Mouse (Mus musculus): ENCODE results near the gene Shd. TPM values are rescaled to one million over a fixed set of nuclear protein-coding genes. Genes with fewer than 3 reads are reported as not detected.

Shd gene
- total RNA-seq, 2 experiments from 2014 or later = 0.49 to 0.92 TPM

GRCm38 (mm10) chr17:55958584-55958886 is 11.7 kb upstream of the Shd start:
- no peak for DNase-seq (ENCODE audit: low spot score)
- intact Hi-C loops (cut with DNase I) = loop anchor here (1.0 to 5.0 kb wide), 4 partner anchors 52 to 299 kb away; partner anchors contain the start of gene Fem1a

DNA sequence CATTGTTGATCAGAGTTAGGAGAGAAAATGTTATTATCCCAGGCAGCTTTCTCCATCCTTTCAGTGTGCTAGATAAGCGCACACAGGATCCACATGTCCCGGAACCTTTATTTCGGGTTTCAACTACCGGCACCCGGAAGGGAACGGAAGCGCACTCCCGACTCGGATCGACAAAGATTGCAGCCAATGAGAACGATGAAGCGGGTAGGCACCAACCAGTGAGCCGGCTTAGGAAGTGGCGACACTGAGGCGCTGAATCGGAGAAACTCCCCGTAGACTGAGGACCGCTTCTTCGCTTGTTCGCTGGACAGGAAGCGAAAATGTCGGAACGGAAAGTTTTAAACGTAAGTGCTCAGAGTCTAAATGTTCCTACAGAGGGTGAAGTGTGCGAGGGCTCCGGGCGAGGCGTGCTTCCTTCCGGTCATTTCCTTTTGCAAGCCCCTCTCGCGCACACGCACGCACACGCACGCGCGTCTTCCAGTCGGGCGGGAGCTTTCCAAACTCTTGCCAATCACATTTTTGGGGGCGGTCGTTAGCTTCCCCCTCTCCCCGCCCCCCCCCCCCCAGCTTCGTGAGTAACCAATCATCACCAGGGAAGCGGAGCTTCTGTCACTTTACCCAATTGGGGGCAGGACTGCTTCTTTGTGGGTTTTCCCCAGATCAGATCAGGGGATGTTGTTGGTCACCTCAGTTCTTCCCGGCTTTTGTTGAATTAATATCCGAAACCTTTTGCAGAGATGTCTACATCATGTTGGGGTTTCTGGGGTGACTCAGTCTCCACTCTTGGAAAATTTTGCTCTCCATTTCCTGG is 11.1 kb upstream of the Shd start, which contains the start of gene Yju2:
Yju2 (plus strand) TSS at position 182 of the 811 bp plus-strand sequence.
- DNase-seq (ENCODE audit: low spot score) = peak; percentile 90
- intact Hi-C loops (cut with DNase I) = loop anchor here (1.0 to 5.0 kb wide), 4 partner anchors 51 to 298 kb away; partner anchors contain the start of gene Fem1a

GRCm38 (mm10) chr17:55959946-55960740 is 10.1 kb upstream of the Shd start:
- DNase-seq (ENCODE audit: low spot score) = no peak
- intact Hi-C loops (cut with DNase I) = loop anchor here (5.0 kb wide), 3 partner anchors 78 to 297 kb away; partner anchors contain the start of gene Fem1a

DNA sequence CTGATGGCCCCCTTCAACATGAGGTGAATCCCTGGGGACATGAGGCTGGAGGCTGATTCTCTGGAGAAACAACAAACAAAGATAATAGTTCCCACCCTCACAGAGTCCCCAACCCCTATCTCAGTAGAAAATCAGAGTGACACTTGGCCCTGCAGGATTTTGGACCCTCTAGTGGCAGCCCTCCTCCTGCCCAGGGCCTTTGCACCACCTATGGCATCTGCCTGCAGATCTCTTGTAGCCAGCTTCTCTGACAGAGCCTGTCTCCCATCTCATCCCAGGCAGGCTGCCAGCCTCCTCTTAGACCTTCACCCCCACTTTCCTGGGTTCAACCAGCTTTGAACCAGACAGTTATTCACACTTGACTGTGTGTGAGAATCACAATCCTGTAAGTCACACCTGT is 9.5 kb upstream of the Shd start:
- intact Hi-C loops (cut with DNase I) = no loop called here
- DNase-seq (ENCODE audit: low spot score) = no peak

DNA sequence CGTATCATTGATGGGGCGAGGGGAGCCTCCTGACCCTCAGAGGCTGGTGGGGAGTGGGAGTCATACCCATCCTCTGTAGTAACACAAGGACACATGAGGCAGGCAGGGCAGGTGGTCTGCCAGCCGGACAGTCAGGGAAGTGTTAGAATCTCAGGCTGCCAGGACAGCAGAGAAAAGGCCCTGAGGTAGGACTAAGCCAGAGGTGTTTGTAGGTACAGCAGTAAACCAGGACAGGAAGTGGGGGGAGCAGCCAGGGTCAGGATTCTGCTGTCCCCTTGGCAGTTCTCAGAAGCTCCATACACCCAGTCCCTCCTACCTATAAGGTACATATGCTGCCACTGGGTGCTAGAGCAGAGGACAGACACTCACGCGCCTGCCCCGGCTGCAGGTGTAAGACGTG is 8.6 kb upstream of the Shd start:
- intact Hi-C loops (cut with DNase I) = no loop called here
- DNase-seq (ENCODE audit: low spot score) = no peak

DNA sequence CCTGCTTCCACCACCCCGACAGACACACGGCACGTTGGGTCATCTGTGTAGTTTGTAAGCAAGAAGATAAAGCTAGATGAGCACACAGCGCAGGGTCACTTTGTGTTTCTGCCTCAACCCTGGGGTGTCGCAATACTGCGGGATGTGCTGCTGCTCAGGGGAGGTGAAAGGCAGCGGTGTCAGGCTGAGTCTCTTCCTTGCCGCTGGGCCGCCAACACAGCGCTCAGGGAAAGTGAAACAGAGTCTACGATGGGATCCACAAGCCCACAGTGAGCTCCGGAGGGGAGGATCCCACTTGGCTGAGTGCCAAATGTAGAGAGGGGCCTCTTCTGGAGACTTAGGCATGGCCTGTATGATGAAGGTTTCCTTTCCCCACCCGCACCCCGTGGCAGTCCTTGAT is 7.1 kb upstream of the Shd start:
- intact Hi-C loops (cut with DNase I) = no loop called here
- DNase-seq (ENCODE audit: low spot score) = no peak

- DNase-seq (ENCODE audit: low spot score) = no peak
- intact Hi-C loops (cut with DNase I) = no loop called here
Observed at GRCm38 (mm10) chr17:55964496-55964895, 5.8 kb upstream of the Shd start.

- intact Hi-C loops (cut with DNase I) = no loop called here
- DNase-seq (ENCODE audit: low spot score) = no peak
Observed at GRCm38 (mm10) chr17:55964996-55965395, 5.3 kb upstream of the Shd start.

GRCm38 (mm10) chr17:55967186-55967585 is 3.1 kb upstream of the Shd start:
- DNase-seq (ENCODE audit: low spot score) = no peak
- intact Hi-C loops (cut with DNase I) = no loop called here

DNA sequence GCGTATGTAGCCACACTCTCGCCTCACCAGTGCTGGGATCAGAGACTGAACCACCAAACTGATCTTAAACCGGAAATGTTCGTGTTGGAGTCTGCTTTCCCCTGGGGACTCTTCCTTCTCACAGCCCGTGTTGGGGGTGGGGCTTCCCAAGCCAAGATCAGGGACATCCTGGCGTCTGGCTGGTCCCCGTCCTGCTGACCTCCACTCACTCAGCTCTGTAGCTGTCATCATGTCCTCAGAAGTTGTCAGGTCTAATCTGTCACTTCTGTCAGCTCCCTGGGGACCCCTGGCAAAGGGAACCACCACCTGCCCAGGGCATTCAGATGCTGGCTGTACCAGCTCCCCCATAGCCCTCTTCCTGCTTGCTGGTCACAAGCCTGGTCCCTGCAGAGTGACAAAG is 2.1 kb upstream of the Shd start:
- DNase-seq (ENCODE audit: low spot score) = no peak
- intact Hi-C loops (cut with DNase I) = no loop called here

- intact Hi-C loops (cut with DNase I) = no loop called here
- DNase-seq (ENCODE audit: low spot score) = no peak
Observed at GRCm38 (mm10) chr17:55969560-55969959, 707 bp upstream of the Shd start.

DNA sequence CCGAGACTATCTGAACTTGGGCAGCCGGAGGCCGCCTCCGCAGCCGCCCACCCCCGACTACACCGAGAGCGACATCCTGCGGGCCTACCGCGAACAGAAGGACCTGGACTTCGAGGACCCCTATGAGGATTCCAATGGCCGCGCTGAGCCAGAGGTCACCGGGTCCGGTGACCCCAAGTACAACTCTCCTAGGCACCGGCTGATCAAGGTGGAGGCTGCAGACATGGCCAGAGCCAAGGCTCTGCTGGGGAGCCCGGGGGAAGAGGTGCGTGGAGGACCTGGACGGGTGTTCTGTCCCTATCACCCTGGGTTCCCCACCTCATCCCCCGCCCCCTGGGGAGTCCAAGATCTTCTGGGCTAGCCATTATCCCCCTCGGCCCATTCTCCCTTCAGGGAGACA is 1.2 kb downstream of the Shd start:
- DNase-seq (ENCODE audit: low spot score) = no peak
- intact Hi-C loops (cut with DNase I) = no loop called here

GRCm38 (mm10) chr17:55976255-55976862 is 6.1 kb downstream of the Shd start:
- no peak for DNase-seq (ENCODE audit: low spot score)
- intact Hi-C loops (cut with DNase I) = loop anchor here (2.0 kb wide), 1 partner anchor 34 kb away; no protein-coding TSS in a partner anchor

GRCm38 (mm10) chr17:55977301-55977700 is 7.0 kb downstream of the Shd start:
- intact Hi-C loops (cut with DNase I) = loop anchor here (2.0 kb wide), 1 partner anchor 34 kb away; no protein-coding TSS in a partner anchor
- DNase-seq (ENCODE audit: low spot score) = no peak

DNA sequence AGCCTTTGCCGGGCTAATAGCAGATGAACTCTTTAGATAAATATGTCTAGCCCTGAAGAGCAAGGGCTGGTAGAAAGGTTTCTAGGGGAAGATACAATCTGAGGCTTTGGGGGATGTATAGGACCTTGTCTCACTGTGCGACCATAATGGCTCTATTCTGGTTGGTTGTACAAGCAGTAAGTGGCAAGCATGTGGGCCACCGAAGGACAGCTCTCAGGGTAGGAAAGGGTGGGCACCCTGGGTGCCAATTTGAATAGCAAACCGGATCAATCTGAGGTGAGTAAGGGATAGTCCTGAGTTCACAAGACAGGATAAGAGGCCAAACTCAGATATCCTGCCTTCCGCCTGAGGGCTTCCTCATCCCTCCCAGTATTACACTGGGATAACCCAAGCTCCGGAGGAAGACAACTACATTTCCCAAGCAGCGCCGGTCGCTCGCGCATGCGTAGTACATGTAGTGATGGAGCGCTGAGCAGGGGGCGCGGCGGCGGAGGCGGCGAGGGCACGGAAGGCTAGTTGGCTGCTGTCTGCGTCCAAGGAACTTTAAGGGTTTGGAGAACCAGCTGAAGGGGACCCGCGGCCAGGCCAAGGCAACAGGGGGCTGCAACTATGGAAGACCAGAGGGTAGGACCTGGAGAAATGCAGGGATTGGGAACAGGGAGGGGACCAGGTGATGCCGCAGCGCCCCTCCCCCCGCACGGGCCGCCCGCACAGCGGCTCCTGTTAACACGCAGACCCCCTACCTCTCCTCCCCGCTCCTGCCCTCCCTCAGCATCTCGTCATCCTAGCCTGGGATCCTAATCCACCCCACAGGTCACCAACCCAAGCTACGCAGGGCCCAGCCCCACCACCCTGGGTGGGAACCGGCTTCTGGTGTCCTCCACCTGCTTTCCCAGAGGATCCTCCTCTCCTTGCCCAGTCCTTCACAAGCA is 16.0 kb downstream of the Shd start, which contains the start of gene Fsd1:
Fsd1 (plus strand) TSS at position 480 of the 932 bp plus-strand sequence.
- DNase-seq (ENCODE audit: low spot score) = no peak
- intact Hi-C loops (cut with DNase I) = no loop called here

- intact Hi-C loops (cut with DNase I) = no loop called here
Observed at GRCm38 (mm10) chr17:55990278-55990898, 20.1 kb downstream of the Shd start.

DNA sequence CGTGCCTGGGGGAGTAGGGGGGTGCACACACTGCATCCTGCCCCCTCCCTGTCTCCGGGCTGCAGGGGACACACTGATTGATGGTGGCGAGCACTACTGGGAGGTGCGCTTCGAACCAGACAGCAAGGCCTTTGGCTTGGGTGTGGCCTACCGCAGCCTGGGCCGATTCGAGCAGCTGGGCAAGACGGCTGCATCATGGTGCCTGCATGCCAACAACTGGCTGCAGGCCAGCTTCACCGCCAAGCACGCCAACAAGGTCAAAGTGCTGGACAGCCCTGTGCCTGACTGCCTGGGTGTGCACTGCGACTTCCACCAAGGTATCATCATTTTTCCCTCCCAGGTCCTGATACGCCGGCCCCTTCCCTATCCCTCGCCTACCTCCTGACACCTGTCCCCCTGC is 25.7 kb downstream of the Shd start:
- intact Hi-C loops (cut with DNase I) = no loop called here
- DNase-seq (ENCODE audit: low spot score) = no peak

More at GRCm38 (mm10) chr17:55990278-55990898, 20.1 kb downstream of the Shd start:
- DNase-seq (ENCODE audit: low spot score) = no peak

DNA sequence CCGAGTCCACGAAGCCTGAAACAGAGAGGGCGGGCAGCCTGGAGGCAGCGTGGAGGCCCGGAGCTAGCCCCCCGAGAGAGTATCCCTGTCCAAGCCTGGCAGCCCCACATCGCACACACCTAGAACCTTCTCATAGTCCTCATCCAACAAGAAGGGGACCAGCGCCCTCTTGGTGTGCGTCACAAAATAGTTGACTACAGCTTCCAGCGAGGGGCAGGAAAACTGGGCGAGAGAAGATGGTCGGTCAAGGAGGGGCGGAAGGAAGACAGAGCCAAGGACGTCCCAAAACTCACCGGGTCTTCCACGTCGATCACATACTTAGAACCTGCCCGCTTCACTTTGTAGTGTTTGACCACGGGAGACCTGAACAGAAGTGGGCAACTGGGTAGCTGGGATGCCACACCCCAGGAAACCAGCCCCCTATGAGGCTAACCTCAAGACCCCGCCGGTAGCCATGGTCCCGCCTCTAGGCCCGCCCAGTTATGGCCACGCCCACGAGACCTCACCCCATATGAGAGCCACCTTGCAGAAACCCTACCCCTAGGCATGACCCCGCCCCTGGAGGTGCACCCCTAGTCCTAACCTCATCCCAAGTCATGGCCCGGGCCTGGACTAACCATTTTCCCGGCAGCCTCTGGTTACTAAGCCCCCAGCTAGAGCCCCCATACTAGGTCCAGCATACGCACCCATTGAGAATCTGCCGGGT is 29.7 kb downstream of the Shd start:
- DNase-seq (ENCODE audit: low spot score) = no peak
- intact Hi-C loops (cut with DNase I) = no loop called here

All from heart, postnatal 25 days (tissue).